Mouse (Mus musculus): ENCODE data around the gene Nkx1-1.

Gene Nkx1-1

DNA sequence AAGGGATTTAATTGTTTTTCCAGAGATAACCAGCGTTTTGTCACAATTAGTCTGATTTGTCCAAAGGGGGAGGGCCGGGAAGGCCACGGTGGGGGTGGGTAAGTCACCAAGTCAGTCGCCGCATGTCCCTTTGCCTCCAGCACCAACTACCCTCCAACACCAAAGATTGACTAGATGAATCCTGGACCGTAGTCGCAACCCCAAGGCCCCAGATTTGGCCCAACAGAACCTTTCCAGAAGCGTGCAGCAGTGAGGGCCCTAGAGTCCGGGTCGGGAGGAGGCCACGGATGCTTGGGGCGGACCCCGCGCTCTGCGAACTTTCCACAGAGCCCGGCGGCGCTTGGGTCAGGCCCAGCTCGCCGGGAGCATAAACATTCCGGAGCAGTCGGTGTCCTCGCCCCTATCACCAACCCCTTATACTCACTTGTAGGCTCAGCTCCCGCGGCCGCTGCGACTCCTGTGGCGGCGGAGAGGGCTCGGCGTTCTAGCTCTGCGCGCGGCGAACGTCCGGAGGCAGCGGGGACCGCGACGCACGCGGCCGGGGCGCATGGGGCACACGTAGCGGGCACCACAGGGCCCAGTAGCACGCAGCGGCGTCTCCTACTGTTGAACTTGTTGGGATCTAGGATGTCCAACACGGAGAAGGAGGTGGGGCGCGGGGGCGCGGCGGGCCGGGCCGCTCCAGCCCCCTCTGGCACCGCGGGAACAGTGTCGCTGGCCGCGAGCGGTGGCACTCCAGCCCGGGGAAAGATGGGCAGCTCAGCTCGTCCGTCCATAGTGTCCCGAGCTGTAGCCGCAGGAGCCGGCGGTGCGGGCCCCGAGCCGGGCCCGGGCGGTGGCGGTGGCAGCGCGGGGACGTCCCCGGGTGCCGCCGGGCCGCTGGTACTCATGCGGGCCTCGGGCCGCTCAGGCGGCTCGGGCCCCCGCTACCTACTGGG lies at the start of gene Nkx1-1:
Gene Nkx1-1 (minus strand): TSS at position 776 of the 938 bp plus-strand sequence.
- DNase-seq (ENCODE audit: low spot score in 2 of 2): no peak

- DNase-seq (ENCODE audit: low spot score in 2 of 2): no peak
These were observed 47.5 kb upstream of the Nkx1-1 start for GRCm38 (mm10) chr5:33481318-33481685.

DNA sequence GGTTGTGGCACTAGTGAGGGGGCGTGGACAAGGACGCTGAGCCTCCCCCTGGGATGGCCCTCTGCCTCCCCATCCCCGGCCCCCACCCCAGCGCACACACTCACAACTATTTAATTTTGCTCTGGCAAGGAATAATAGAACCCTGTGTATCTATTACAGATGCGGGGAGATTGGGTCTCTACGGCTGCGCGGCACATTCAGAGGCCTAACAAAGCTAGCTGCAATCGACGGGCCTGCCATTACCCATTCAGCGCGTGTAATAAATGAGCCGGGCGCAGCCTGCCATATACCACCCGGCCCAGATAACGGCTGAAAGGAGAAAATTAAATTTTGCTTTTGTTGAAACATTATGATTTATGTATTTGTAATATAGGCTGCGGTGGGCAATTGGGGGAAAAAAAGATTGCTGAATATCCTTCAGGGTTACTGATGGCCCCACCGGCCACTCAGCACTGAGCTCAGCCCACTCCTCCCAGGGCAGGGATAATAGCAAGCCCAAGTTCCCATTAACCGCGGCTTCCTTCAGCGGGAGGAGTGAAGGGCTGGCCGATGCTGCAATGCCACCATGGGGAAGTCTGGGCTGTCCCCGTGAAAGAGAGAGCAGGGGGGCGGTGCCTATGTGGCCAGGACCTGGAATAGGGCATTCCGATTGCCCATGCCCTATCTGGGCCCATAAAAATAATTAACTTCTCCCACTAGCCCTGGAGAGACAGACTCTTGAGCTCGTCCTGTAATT lies 47.0 kb upstream of the Nkx1-1 start:
- DNase-seq (ENCODE audit: low spot score in 2 of 2): no peak

DNA sequence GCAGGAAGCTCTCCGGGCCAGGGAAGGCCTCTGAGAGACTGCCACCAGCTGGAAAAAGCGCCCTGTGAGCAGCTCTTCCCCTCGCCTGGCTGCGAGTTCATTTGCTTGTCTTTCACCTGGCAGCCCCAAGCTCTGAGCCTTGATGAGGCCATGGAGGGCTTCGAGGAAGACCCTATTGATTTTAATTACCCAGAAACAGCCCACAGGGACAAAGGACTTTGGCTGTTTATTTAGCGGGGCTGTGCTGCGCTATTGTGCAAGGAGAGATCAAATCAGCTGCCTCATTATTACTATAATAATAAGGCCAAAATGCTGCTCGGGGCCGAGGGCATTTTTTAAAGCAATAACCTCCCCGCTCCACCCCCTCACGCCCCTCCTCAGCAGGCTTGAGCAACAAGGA lies 31.7 kb upstream of the Nkx1-1 start:
- no peak for DNase-seq (ENCODE audit: low spot score in 2 of 2)

GRCm38 (mm10) chr5:33464390-33464789 lies 30.6 kb upstream of the Nkx1-1 start:
- no peak for DNase-seq (ENCODE audit: low spot score in 2 of 2)

DNA sequence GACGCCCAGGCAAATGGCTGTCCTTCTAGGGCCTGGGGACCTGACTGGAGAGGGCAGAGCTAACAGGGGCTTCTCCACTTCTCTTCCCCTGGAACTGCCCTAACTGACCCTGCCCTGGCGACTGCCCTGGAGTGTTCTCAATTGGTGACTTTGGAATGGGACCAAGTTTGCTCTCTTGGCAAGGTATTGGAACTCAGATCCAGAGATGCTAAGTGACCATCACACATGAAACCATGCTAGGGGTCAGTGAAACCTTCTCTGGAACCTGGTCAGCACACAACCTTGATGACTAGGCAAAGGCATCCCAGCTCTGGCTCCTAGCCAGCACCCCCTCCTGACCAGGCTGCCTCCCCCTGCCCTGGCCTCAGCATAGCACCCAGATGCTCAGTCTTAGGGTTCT lies 25.3 kb upstream of the Nkx1-1 start:
- no peak for DNase-seq (ENCODE audit: low spot score in 2 of 2)

- DNase-seq (ENCODE audit: low spot score in 2 of 2): no peak
These were observed 24.4 kb upstream of the Nkx1-1 start for GRCm38 (mm10) chr5:33458132-33458622.

DNA sequence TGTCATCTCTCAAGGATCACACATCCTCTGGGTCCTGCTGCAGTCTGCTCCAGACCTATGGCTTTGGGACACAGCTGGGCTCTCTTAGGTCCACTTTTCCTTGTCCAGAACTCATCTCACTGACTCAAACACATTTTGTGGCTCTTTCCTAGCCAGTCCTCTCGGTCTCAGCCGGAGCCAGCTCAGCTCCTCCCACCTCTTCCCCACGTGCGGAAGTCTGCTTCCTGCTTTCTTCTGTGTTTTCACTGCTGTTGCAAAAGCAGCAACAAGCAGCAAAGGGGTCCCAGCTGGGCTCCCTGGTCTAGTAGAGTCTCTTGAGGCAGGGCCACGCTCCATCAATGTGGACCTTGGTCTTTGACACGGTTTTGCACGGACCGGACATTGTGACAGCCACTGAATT lies 22.0 kb upstream of the Nkx1-1 start:
- DNase-seq (ENCODE audit: low spot score in 2 of 2): no peak

DNA sequence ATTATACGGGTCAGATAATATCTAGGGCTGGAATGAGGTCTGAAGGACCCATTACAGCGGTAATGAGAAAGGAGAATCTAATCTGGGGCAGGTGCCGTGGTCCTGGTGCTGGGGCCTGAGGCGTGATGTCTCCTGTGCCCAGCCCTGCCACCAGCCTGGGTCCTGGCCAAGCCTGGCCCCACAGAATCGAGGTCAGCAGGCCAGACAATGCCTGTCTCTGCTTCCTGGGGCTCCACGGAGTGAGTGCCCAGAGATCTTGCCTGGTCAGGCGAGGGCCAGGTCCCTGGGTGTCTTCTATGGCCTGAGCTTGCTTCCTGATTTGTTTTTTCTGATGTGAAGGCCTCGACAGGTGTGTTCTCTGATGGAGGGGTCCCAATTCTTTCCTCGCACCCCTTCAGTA lies 10.0 kb upstream of the Nkx1-1 start:
- no peak for DNase-seq (ENCODE audit: low spot score in 2 of 2)

DNA sequence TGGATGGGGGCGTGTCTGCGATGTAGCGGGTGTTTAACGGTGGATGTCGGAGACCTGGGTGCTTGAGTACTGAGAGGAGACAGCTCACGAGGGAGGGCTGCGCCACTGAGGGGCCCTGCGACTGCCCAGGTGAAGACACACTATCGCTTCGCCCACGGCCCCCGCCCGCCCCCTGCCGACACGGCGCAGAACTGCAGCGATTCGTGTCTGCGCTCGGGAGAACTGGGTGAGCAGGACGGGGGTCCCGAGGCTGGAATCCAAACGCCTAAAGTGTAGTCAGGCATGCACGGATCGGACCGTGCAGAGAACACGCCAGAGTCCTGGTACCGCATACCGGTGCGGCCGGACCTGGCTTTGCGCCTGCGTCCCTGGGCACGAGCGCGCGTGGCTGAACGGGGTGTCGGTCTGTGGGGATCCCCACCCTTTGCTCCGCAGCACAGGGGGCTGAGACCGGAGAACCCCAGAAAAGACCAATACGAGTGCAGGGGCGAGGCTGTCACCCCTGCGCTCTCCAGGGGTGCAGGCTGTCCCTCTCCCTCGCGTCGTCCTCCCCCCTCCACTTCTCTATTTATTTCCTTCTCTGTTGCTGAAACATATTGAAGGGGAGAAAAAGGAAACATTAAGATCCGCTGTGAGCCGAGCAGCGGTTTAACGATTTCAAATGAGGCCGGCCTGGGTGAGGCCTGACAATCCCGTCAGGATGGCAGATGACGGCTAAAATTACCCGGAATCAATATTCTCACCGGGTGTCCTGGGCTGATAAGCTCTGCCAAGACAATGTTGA lies 9.3 kb upstream of the Nkx1-1 start:
- DNase-seq (ENCODE audit: low spot score in 2 of 2): peak in 1 of 2 experiments; percentile 30

DNA sequence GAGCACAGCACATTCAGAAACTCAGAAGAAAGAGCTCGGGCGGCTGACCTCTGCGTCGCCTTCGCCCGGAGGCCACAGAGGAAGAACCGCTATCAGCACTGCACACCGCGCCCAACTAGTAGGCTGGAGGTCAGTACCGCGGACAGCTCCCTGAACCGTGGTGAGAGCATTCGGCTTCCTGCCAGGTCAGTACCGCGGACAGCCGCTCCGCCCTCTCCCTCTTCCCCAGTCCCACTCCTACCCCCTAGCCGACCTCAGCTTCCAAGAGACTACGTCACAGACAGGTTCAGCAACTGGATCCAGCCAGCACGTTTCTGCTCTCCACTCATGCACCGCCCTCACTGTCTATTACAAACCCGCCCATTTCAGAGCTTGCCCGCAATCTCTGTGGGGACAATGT lies 4.4 kb upstream of the Nkx1-1 start:
- DNase-seq (ENCODE audit: low spot score in 2 of 2): peak in 1 of 2 experiments; percentile 54

DNA sequence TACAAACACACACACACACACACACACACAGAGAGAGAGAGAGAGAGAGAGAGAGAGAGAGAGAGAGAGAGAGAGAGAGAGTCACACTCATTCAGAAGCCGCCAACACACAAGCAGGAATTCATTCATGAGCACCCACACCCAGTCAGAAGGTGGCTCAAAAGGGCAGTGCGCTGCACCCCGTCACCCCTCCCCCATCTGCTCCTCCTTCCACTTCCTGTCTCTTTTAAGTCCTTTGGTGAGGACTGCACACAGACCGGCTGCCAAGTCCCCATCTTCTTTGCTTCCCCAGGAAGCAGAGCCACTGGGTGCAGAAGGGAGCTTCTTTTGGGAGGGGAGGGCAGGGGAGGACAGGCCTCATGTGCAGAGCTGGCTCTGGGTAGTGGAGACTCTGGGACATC lies 2.2 kb upstream of the Nkx1-1 start:
- DNase-seq (ENCODE audit: low spot score in 2 of 2): no peak

DNA sequence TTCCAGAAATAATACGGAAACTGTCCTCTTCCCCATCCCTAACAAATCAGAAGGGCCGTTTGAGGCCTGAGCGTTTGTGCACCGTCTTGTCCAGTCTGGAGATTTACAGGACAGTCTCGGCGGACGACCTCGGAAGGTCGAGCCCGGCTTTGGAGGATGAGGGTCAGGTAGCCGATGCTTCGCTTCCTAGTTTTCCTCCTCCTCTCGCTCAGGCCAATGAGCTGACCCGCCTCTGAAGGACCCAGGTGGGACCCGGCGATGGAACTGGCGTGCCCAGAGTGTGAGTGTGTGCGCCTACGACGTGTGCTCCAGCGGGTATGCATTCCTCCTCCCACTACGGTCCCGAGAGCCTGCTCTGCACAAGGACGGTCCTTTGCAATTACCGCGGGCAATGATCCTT lies 1.4 kb upstream of the Nkx1-1 start:
- no peak for DNase-seq (ENCODE audit: low spot score in 2 of 2)

GRCm38 (mm10) chr5:33434141-33434780 lies 485 bp upstream of the Nkx1-1 start:
- no peak for DNase-seq (ENCODE audit: low spot score in 2 of 2)

DNA sequence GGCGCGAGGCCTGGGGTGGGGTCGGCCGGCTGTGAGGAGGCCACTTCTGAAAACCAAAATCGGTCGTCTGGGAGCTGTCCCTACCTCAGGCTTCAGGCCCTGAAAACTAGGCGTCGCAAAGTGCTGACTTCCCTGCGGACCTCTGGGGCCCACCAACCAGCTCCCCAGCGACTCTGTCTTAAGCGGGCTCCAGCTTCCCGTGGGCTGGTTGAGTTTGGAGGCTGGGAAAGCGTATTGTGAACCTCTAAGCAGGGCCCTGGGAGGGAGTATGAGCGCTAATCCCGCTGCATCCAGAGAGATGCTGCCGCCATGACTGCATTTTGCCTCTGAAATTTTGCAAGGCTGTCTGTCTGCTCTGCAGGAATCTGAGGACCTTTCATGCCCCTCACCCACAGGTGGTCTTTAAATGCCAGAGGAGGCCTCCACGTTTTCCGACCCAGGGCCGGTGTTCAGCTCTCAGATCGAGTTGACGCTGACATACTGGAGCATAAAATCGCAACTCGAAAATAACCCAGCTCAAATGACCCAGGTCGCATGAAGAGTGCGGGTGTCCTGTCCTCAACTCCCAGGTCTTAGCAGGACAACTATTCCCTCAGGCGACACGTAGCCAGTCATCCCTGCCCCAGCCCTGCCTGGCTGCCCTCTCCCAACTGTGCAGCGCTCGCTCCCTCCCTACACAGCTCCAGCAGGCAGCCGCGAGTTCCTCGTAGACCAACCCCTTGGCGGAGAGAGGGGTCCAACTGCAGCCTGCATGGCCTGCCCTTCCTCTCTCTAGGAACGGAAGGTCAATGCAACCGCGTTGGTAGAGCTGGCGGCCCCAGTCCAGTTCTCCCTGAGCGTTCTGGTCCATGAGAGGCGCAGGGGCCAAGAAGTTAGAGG lies 1.5 kb downstream of the Nkx1-1 start:
- no peak for DNase-seq (ENCODE audit: low spot score in 2 of 2)

DNA sequence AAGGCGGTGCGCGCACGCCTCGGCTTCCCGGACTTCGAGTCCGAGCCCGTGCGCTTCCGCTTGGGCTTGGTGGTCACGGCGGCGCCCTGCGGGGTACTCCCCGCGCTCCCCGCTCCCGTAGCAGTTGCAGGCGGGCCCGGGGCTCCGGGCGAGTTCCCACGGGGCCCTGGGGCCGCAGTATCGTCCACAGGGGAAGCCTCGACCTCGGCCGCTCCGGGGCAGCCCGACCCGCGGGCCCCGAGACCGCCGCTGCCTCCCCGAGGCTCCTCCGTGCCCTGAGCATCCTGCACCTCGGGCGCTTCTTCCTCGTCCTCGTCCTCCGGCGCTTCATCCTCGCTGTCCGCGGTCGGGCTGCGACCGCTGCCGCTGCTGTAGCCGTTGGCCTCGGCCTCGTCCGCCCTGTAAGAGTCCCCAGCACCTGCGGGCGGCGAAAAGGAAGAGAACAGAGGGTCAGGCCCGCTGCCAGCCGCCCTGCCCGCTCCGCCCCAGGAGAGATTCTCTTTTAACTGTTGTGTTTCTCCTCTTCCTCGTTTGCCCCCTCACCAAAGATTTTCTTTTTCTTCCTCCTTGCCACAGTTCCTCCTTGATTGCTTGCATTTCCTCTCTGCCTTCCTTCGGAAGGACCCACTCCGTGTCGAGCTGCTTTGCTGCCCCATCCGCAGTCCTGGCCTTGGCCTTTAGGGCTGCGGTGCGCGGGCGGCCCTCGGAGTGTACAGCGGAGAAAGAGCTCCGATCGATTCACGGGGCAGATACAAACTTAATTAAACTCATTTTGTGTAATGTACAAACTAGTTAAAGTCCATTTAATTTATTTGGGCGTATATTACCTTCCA lies 2.4 kb downstream of the Nkx1-1 start:
- DNase-seq (ENCODE audit: low spot score in 2 of 2): no peak

- DNase-seq (ENCODE audit: low spot score in 2 of 2): no peak
These were observed 3.1 kb downstream of the Nkx1-1 start for GRCm38 (mm10) chr5:33430511-33431172.

DNA sequence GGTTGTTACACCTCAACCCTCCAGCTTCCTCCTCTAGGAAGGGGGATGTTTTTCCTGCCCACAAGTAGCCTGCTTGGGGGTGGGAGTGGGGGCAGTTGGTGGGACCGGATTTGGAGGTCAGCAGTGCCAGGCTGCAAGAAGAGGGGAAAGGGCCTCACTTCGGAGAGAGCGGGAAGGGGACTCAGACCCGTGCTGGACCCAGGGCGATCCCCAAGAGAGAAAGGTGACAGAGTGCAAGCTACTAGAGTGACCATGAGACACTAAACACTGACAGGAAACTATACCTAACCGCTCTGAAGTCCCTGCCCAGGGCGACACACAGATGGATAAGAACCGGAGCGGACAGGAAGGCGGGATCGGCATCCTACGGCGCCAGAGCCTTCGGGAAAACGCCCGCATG lies 3.7 kb downstream of the Nkx1-1 start:
- no peak for DNase-seq (ENCODE audit: low spot score in 2 of 2)

- no peak for DNase-seq (ENCODE audit: low spot score in 2 of 2)
These were observed 6.3 kb downstream of the Nkx1-1 start for GRCm38 (mm10) chr5:33427461-33427860.

Measured in left cerebral cortex, adult 9 months (tissue).